Mouse (Mus musculus): ENCODE data around the gene Arid1b. TPM values are rescaled to one million over a fixed set of nuclear protein-coding genes. Genes with fewer than 3 reads are reported as not detected.
"Not testable (repeated sequence)": the region's sequence is repeated elsewhere in the genome, so short reads cannot be mapped to it uniquely, and the experiment has no call there.

Gene Arid1b
- total RNA-seq, 2 experiments from 2014 or later, result 20.6 to 42.0 TPM

DNA sequence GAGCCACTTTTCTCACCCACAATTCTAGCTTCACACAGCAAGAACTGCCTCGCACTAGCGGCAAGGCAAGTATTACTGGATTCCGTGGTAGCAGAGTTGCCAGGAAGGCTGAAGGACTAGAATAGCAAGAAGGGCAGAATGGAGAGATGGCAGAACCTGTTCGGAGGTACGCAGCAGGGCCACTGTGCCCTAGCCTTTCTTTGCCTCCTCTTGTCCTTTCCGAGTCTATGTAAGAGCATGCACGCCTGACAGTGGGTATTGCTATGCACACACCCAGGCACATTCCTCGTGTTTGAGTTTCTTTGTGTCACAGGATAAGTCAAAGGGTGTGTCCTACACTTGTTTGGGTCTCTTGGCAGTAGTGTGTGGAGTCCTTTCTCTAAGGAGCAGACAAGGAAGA lies 88.1 kb downstream of the Arid1b start:
- no peak for ATAC-seq (replicated peaks; ENCODE audit: poor library complexity)

DNA sequence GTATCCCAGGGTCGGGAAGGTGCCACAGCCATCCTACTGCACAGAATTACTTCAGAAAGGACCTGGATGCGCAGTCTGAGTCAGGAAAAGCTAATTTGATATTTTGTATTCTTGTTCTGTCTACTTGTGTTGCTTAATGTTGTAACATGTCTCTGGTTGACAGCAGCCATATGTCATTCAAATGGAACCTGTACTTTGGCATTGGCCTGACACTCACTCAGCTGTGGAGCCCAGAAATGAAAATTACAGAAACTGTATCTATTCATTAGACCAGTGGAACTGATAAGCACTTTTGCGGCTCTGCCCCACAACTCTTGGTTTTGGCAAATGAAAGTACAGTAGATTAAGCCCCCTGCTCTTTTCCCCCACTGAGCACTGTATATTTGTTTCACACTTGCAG lies 89.4 kb downstream of the Arid1b start:
- no peak for ATAC-seq (replicated peaks; ENCODE audit: poor library complexity)

DNA sequence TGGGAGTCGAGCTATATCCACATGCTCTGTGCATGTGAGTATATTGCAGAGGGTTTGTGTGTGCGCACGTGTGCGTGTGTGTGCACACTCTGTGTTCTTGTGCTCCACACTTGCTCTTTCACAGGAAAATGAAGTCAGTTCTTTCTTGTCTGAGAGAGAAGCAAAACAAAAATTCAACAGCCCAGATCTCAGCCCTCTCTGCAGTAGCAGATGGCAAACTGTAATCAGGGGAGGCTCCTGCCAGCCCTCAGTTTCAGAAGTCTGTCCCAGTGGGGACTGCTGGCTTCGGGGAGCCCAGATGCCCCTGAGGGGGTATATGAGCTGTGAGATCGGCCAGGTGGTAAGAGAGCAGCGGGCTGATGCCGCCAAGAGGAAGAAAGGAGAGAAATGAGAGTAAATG lies 90.0 kb downstream of the Arid1b start:
- ATAC-seq (replicated peaks; ENCODE audit: poor library complexity), result no peak

DNA sequence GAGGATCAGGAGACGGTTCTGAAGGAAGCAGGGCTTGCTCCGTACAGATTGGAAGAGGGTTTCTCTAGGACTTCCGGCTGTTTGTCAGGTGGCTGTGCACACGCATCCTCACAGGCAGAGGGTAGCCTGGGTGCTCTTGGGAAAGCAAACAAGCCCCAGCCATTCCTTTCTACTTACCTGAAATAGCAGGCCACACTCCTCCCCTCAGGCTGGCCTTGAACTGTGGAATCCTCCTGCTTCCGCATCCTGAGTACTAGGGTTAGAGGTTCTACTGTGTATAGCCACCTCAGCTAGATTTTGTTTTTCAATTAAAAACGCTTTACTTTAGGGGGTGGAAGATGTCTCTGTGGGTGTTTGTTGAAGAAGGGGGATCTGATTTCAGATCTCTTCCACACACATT lies 90.9 kb downstream of the Arid1b start:
- ATAC-seq (replicated peaks; ENCODE audit: poor library complexity), result no peak

DNA sequence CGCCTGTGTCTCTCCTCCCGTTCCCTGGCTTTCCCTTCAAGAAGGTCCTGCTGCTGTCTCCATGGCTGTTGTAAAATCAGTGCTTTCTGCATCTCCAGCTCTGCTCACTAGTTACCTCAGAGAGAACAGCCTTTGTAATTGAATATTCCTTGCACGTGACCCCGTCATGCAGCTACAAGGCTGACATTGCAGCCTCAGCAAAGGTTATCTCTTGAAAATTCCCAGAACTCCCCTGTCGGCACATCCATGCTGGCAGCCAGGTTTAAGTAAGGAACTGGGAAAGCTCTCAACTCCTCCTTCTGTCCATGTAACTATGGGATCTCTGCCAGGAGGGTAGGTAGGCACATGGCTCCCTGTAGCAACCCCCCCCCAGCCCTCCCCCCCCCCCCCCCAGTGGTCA lies 91.8 kb downstream of the Arid1b start:
- no peak for ATAC-seq (replicated peaks; ENCODE audit: poor library complexity)

- not testable (repeated sequence) for ATAC-seq (replicated peaks; ENCODE audit: poor library complexity)
These were observed 94.1 kb downstream of the Arid1b start for GRCm38 (mm10) chr17:5088241-5088640.

DNA sequence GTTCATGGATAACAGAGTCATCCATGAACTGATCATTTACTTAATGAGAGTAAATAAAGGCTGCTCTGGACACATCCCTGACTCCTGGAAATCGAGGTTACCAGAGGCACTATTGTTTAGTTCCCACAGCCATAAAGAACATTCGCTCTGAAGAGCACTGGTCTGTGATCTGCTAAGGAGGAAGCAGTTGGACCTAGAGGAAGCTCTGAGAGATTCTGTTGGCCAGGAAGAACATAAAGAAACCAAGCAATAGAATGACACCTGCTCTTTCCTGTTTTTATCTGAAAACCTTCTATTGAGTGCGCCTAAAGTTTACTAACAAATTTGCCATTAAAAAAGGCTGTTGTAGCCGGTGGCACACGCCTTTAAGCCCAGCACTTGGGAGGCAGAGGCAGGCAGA lies 94.7 kb downstream of the Arid1b start:
- no peak for ATAC-seq (replicated peaks; ENCODE audit: poor library complexity)

DNA sequence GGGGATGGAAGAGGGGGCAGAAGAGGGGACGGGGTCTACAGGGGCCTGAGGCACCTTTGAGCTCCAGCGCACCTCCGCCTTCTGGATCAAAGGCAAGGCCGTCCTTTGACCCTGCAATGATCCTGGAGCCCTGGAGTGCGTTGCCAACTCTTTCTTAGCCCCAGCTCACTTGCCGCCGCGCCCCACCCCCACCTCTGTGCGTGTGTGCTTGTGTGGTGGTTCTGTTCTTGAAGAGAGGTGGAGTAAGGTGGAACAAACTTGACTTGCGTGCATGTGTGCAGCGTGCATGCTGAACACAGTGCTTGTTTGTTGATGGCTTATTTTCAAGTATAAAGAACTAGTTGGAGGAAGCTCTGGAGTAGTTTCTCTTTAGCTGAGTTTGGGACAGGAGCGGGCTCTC lies 95.4 kb downstream of the Arid1b start:
- ATAC-seq (replicated peaks; ENCODE audit: poor library complexity), result peak; percentile 49

GRCm38 (mm10) chr17:5091490-5091889 lies 97.4 kb downstream of the Arid1b start:
- peak; percentile 47 for ATAC-seq (replicated peaks; ENCODE audit: poor library complexity)

GRCm38 (mm10) chr17:5091934-5092333 lies 97.8 kb downstream of the Arid1b start:
- ATAC-seq (replicated peaks; ENCODE audit: poor library complexity), result no peak

- ATAC-seq (replicated peaks; ENCODE audit: poor library complexity), result peak; percentile 26
These were observed 99.2 kb downstream of the Arid1b start for GRCm38 (mm10) chr17:5093343-5093742.

- ATAC-seq (replicated peaks; ENCODE audit: poor library complexity), result peak; percentile 13
These were observed 100.5 kb downstream of the Arid1b start for GRCm38 (mm10) chr17:5094636-5095035.

GRCm38 (mm10) chr17:5095741-5096140 lies 101.6 kb downstream of the Arid1b start:
- no peak for ATAC-seq (replicated peaks; ENCODE audit: poor library complexity)

GRCm38 (mm10) chr17:5097046-5097445 lies 102.9 kb downstream of the Arid1b start:
- ATAC-seq (replicated peaks; ENCODE audit: poor library complexity), result no peak

DNA sequence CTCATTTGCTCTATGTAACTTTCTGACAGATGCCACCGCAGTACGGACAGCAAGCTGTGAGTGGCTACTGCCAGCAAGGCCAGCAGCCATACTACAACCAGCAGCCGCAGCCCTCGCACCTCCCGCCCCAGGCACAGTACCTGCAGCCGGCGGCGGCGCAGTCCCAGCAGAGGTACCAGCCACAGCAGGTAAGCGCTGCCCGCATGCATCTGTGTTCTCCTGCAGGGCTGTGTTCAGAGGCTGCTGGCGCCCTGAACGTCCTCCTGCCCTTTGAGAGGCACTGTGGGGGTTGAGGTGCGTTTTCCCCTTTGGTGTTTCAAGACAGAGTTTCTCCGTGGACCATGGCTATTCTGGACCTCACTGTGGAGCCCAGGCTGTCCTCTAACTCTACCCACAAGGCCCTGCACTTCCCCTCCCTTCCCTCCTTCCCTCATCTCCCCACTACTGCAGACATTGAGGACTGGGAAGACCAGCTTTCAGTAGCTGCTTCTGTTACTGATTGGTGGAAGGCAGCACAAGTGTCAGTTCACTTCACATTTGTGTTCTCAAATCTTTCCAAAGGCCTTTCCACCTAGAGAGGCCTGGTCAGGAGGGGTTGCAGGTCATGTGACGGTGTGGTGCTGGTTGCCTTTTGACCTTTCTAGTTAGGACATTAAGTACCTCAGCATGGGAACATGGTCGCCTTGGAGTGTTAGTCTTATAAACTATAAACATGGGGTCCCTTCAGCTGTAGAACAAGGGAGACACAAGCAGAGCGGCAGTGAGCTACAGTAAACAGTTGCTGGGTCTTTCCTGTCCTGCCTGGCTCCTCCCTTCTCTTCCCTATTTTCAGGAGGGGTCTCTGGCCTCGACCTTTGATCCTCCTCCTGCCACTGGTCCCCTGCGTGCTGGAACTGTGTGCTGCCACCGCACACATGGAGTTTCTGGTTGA lies 103.7 kb downstream of the Arid1b start:
- peak; percentile 13; the same call in 1 of the 2 replicates for ATAC-seq (replicated peaks; ENCODE audit: poor library complexity)

DNA sequence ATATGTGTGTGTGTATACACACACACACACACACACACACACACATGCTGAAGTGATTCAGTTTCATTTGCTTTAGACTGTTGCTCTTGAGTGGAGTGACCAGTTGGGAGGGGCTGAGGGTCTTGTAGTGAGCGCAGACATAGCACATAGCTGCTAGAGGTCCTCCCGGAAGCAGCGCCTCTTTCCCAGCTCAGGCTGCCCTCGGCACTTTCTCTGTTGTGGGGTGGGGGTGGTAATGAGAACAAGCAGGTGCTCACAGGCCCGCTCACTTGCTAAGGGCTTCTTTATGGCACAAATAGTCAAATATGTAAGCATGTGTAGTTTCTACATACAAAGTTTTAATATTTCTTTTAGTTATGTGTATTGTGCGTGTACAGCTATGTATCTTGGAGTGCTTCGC lies 104.6 kb downstream of the Arid1b start:
- ATAC-seq (replicated peaks; ENCODE audit: poor library complexity), result peak; percentile 0; the same call in 1 of the 2 replicates

DNA sequence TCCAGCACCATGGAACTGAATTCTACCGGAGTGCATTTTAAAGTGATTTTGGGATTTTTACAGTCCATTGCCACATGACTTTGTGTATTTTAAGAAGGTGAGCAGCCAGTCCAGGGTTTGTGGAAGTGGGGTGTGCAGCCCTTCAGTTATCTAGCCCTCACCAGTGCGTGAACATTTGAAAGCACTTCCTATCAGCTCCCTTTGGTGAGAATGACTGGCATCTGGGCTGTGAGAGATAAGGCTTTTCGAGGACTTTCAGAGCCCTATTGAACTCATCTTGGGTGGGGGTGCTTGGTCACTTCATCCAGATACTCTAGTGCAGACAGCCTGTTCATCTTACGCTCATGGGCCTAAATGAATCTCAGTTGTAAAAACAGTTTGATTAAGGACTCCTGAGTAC lies 105.1 kb downstream of the Arid1b start:
- ATAC-seq (replicated peaks; ENCODE audit: poor library complexity), result peak; percentile 89

GRCm38 (mm10) chr17:5101157-5101556 lies 107.0 kb downstream of the Arid1b start:
- ATAC-seq (replicated peaks; ENCODE audit: poor library complexity), result no peak

DNA sequence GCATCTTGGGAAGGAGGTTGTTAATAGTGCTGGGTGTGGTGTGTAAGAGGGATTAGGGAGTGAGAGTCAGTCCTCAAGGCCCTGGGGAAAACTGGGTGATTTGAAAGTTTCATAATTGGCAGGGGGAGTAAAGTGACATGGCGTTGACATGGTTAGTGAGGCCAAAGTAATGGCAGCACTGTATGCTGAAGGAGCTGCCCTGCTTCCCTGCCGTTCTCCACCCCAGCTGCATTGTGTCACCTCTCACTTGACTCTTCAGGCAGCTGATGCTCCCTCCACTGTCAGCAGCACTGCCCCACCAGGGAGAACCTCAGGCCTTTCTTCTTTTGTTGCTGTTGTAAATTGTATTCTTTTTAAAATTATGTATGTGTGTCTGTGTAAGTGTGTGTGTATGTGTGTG lies 107.8 kb downstream of the Arid1b start:
- ATAC-seq (replicated peaks; ENCODE audit: poor library complexity), result no peak

DNA sequence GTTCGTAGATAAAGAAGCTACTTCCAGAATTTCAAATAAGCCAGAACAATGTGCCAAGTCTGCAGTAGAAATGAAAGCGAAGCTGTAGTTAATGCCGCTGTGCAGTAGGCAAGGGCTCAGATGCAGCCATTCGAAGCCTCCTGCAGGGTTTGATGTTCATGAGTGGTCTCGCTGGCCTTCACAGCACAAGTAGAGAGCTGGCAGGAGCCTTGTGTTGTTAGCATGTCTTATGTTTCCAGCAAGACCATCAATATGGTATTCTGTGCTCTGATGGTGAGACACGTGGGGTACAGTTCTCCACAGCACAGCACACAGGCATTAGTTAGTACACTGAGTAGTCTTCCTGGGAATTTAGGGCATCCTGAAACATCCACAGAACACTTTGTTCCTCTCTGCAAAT lies 111.6 kb downstream of the Arid1b start:
- no peak for ATAC-seq (replicated peaks; ENCODE audit: poor library complexity)

DNA sequence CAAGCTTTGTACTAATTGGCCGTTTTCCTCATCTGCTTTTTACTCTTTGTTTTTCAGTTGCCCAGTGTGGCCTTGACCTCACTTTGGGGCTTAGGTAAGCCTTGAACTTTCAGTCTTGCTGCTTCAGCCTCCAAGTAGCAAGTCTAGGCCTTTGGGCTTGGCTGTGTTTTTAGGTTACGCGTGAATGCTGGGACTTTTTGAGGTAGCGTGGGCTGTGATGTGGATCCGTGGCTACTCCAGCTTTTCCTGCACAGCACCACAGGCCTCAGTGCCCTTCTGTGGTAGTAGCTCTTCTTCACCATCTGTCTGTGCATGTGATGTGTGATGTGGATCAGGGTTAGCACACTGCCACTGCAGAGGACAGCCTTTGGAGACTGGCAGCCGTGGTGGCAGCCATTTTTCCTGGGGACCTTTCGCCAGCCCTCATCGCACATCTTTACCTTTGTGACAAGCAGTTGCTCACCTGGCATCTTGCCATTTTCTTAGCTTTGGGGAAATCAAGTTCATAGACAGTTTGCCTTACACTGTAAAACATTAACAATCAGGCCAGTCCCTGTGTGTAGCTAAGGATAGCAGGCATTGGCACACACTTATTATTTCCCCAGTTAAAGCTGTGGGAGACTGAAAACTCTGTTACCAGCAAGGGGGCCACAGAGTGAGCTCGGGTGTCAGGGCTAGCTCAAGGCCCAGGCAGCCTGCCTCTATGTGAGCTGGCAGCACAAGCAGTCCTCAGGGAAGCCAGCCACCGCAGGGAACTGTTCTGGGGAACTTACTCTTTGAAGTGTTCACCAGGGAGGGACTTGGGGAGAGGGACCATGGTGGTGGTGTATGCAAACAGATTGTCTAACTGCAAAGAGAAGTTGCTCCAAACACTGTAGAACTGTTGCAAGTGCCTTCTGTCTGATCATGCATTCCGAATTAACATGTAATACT lies 112.4 kb downstream of the Arid1b start:
- no peak for ATAC-seq (replicated peaks; ENCODE audit: poor library complexity)

DNA sequence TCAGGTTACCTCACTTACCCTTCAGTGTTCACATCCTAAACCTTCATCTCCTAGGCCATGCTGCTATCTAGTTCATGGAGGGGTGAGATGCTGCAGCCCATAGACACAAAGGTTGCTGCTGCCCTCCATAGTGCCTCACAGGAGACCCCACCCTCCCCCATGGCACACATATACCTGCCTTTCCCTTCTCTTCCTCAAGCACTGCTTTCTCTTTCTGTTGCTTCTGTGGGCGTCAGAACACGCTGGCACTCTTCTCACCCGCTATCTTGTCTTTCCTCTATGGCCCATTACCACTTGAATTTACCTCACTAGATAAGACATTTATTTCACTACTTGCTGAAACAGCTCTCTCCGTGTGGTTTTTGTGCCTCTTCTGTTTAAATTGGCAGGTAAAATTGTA lies 113.4 kb downstream of the Arid1b start:
- ATAC-seq (replicated peaks; ENCODE audit: poor library complexity), result 0 out of 2 replicates have a peak, but pooled peaks have one; percentile 23

Data from megakaryocyte progenitor cell, adult 5-6 weeks (primary cell).